Comparison of ENCODE assay signal across 22 mouse cellular contexts in the genomic region with DNA sequence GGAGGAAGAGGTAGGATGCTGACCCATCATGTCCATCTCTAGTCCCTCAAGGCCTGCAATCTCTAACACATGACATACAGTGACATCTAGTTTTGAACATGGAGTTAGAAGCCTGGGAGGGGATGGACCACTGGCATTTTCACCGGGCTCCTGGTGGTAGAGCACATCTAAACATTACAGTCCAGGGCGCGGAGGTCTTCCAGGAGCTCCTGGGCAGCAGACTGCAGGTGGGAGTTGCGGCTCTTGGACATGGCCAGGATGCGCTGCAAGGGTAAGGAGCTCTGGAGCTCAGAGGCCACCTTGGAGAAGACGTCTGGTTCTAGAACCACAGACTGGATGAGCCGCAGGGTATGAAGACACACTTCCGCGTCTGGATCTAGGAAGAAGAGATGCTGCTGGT.
"Had no signal": no experiment of that assay in that cellular context is flagged by ENCODE, and none has a peak within 500 bp of the region (broad histone marks: within the 10 kb centered on the region; RNA-seq: fewer than 3 reads in every experiment).

No protein-coding gene starts in this region.

- H3K9me3 ChIP-seq: heart, embryonic 13.5 days; heart, embryonic 15.5 days; hindbrain, embryonic 13.5 days; hindbrain, embryonic 15.5 days; limb, embryonic 13.5 days; limb, embryonic 15.5 days; liver, embryonic 12.5 days had no signal

- H3K4me3 ChIP-seq: heart, adult 2 months; heart, embryonic 13.5 days; heart, embryonic 15.5 days; hindbrain, embryonic 13.5 days; hindbrain, embryonic 15.5 days; limb, embryonic 13.5 days; limb, embryonic 15.5 days; liver, embryonic 12.5 days had no signal

- H3K27me3 ChIP-seq: heart, embryonic 13.5 days; heart, embryonic 15.5 days; hindbrain, embryonic 13.5 days; hindbrain, embryonic 15.5 days; limb, embryonic 13.5 days; limb, embryonic 15.5 days; liver, embryonic 12.5 days had no signal

- H3K9ac ChIP-seq: heart, embryonic 13.5 days; heart, embryonic 15.5 days; hindbrain, embryonic 13.5 days; hindbrain, embryonic 15.5 days; limb, embryonic 13.5 days; limb, embryonic 15.5 days; liver, embryonic 12.5 days; liver, embryonic 14.5 days had no signal

- DNase-seq: gastrocnemius, postnatal 14 days; gastrocnemius, postnatal 36 days; heart, adult 2 months; heart, postnatal 14 days; heart, postnatal 36 days; kidney, adult 11 months; kidney, adult 2 months; kidney, adult 9 months; kidney, postnatal 14 days; layer of hippocampus, adult 9-11 months; layer of hippocampus, postnatal 36 days; left cerebral cortex, postnatal 4 days had no signal

- ATAC-seq: hindbrain, postnatal 0 days; intestine, embryonic 16.5 days; liver, embryonic 12.5 days had no signal

- H3K4me1 ChIP-seq: hindbrain, embryonic 13.5 days; hindbrain, embryonic 15.5 days; liver, embryonic 12.5 days had no signal

- H3K36me3 ChIP-seq: heart, embryonic 13.5 days; heart, embryonic 15.5 days; hindbrain, embryonic 13.5 days; hindbrain, embryonic 15.5 days; limb, embryonic 13.5 days; limb, embryonic 15.5 days; liver, embryonic 12.5 days had no signal

- H3K27ac ChIP-seq: heart, adult 2 months; heart, embryonic 13.5 days; heart, embryonic 15.5 days; hindbrain, embryonic 13.5 days; hindbrain, embryonic 15.5 days; hindbrain, postnatal 0 days; limb, embryonic 13.5 days; limb, embryonic 15.5 days; liver, embryonic 12.5 days; liver, embryonic 14.5 days had no signal

- H3K4me2 ChIP-seq: heart, embryonic 13.5 days; heart, embryonic 15.5 days; hindbrain, embryonic 13.5 days; hindbrain, embryonic 15.5 days; limb, embryonic 13.5 days; limb, embryonic 15.5 days; liver, embryonic 12.5 days had no signal
